Mouse (Mus musculus): ENCODE data around the gene Gtf3c1. TPM values are rescaled to one million over a fixed set of nuclear protein-coding genes. Genes with fewer than 3 reads are reported as not detected.

Gene Gtf3c1
- polyA plus RNA-seq, 1 experiment: 92.7 TPM

- H3K27ac ChIP-seq (ENCODE audit: insufficient read depth, low read length): no peak within 1 kb of the TSS
- H3K36me3 ChIP-seq (ENCODE audit: control insufficient read depth, insufficient read depth, low read length, poor library complexity, severe bottlenecking): no peaks in the 10 kb centered on the region
- no peak within 1 kb of the TSS for H3K9ac ChIP-seq (ENCODE audit: low read depth, poor library complexity, severe bottlenecking)
- no peaks in the 10 kb centered on the region for H3K9me3 ChIP-seq (replicated peaks; ENCODE audit: control insufficient read depth, insufficient read depth, low read length, poor library complexity, severe bottlenecking)
- no peaks in the 10 kb centered on the region for H3K27me3 ChIP-seq (ENCODE audit: control insufficient read depth, insufficient read depth, low read length, poor library complexity, severe bottlenecking)
- TF ChIP-seq POLR2A (IDR thresholded peaks at IDR 0.05; ENCODE audit: insufficient read depth, low read length): no peak
- no peak for TF ChIP-seq CTCF (IDR thresholded peaks at IDR 0.05; ENCODE audit: low read depth, low read length)
- no peak for TF ChIP-seq EP300 (IDR thresholded peaks at IDR 0.05; ENCODE audit: insufficient read depth, low read depth, low read length)
- H3K4me1 ChIP-seq (ENCODE audit: control insufficient read depth, insufficient read depth, low read length): no peaks in the 10 kb centered on the region
- no peak within 1 kb of the TSS for H3K4me3 ChIP-seq (ENCODE audit: low read depth, low read length)
Measured at GRCm38 (mm10) chr7:125603185-125603631, 104.4 kb downstream of the Gtf3c1 start, which contains the start of gene Il21r. Il21r (plus strand) TSS chr7:125603429.

- H3K9me3 ChIP-seq (replicated peaks; ENCODE audit: control insufficient read depth, insufficient read depth, low read length, poor library complexity, severe bottlenecking): no peaks in the 10 kb centered on the region
- no peaks in the 10 kb centered on the region for H3K27me3 ChIP-seq (ENCODE audit: control insufficient read depth, insufficient read depth, low read length, poor library complexity, severe bottlenecking)
- no peaks in the 10 kb centered on the region for H3K4me1 ChIP-seq (ENCODE audit: control insufficient read depth, insufficient read depth, low read length)
- H3K4me3 ChIP-seq (ENCODE audit: low read depth, low read length): no peak overlapping the region
- H3K27ac ChIP-seq (ENCODE audit: insufficient read depth, low read length): no peak overlapping the region
- no peak overlapping the region for H3K9ac ChIP-seq (ENCODE audit: low read depth, poor library complexity, severe bottlenecking)
- TF ChIP-seq EP300 (IDR thresholded peaks at IDR 0.05; ENCODE audit: insufficient read depth, low read depth, low read length): no peak
- no peak for TF ChIP-seq CTCF (IDR thresholded peaks at IDR 0.05; ENCODE audit: low read depth, low read length)
- no peak for TF ChIP-seq POLR2A (IDR thresholded peaks at IDR 0.05; ENCODE audit: insufficient read depth, low read length)
- H3K36me3 ChIP-seq (ENCODE audit: control insufficient read depth, insufficient read depth, low read length, poor library complexity, severe bottlenecking): no peaks in the 10 kb centered on the region
Measured at GRCm38 (mm10) chr7:125601821-125602448, 105.6 kb downstream of the Gtf3c1 start.

GRCm38 (mm10) chr7:125601280-125601670 lies 106.3 kb downstream of the Gtf3c1 start:
- TF ChIP-seq EP300 (IDR thresholded peaks at IDR 0.05; ENCODE audit: insufficient read depth, low read depth, low read length) (no peak), CTCF (IDR thresholded peaks at IDR 0.05; ENCODE audit: low read depth, low read length) (no peak), POLR2A (IDR thresholded peaks at IDR 0.05; ENCODE audit: insufficient read depth, low read length) (no peak)
- Histone ChIP-seq H3K27me3 (ENCODE audit: control insufficient read depth, insufficient read depth, low read length, poor library complexity, severe bottlenecking) (no peaks in the 10 kb centered on the region), H3K27ac (ENCODE audit: insufficient read depth, low read length) (no peak overlapping the region), H3K4me1 (ENCODE audit: control insufficient read depth, insufficient read depth, low read length) (no peaks in the 10 kb centered on the region), H3K9ac (ENCODE audit: low read depth, poor library complexity, severe bottlenecking) (no peak overlapping the region), H3K4me3 (ENCODE audit: low read depth, low read length) (no peak overlapping the region), H3K9me3 (replicated peaks; ENCODE audit: control insufficient read depth, insufficient read depth, low read length, poor library complexity, severe bottlenecking) (no peaks in the 10 kb centered on the region), H3K36me3 (ENCODE audit: control insufficient read depth, insufficient read depth, low read length, poor library complexity, severe bottlenecking) (no peaks in the 10 kb centered on the region)

- no peaks in the 10 kb centered on the region for H3K4me1 ChIP-seq (ENCODE audit: control insufficient read depth, insufficient read depth, low read length)
- no peak overlapping the region for H3K9ac ChIP-seq (ENCODE audit: low read depth, poor library complexity, severe bottlenecking)
- no peaks in the 10 kb centered on the region for H3K27me3 ChIP-seq (ENCODE audit: control insufficient read depth, insufficient read depth, low read length, poor library complexity, severe bottlenecking)
- H3K9me3 ChIP-seq (replicated peaks; ENCODE audit: control insufficient read depth, insufficient read depth, low read length, poor library complexity, severe bottlenecking): no peaks in the 10 kb centered on the region
- H3K4me3 ChIP-seq (ENCODE audit: low read depth, low read length): no peak overlapping the region
- no peak for TF ChIP-seq CTCF (IDR thresholded peaks at IDR 0.05; ENCODE audit: low read depth, low read length)
- TF ChIP-seq EP300 (IDR thresholded peaks at IDR 0.05; ENCODE audit: insufficient read depth, low read depth, low read length): no peak
- no peak for TF ChIP-seq POLR2A (IDR thresholded peaks at IDR 0.05; ENCODE audit: insufficient read depth, low read length)
- H3K27ac ChIP-seq (ENCODE audit: insufficient read depth, low read length): no peak overlapping the region
- H3K36me3 ChIP-seq (ENCODE audit: control insufficient read depth, insufficient read depth, low read length, poor library complexity, severe bottlenecking): no peaks in the 10 kb centered on the region
Measured at GRCm38 (mm10) chr7:125600612-125601279, 106.8 kb downstream of the Gtf3c1 start.

GRCm38 (mm10) chr7:125600136-125600535 lies 107.4 kb downstream of the Gtf3c1 start:
- Histone ChIP-seq H3K9me3 (replicated peaks; ENCODE audit: control insufficient read depth, insufficient read depth, low read length, poor library complexity, severe bottlenecking) (no peaks in the 10 kb centered on the region), H3K9ac (ENCODE audit: low read depth, poor library complexity, severe bottlenecking) (no peak overlapping the region), H3K4me1 (ENCODE audit: control insufficient read depth, insufficient read depth, low read length) (no peaks in the 10 kb centered on the region), H3K36me3 (ENCODE audit: control insufficient read depth, insufficient read depth, low read length, poor library complexity, severe bottlenecking) (no peaks in the 10 kb centered on the region), H3K27ac (ENCODE audit: insufficient read depth, low read length) (no peak overlapping the region), H3K27me3 (ENCODE audit: control insufficient read depth, insufficient read depth, low read length, poor library complexity, severe bottlenecking) (no peaks in the 10 kb centered on the region), H3K4me3 (ENCODE audit: low read depth, low read length) (no peak overlapping the region)
- TF ChIP-seq CTCF (IDR thresholded peaks at IDR 0.05; ENCODE audit: low read depth, low read length) (no peak), POLR2A (IDR thresholded peaks at IDR 0.05; ENCODE audit: insufficient read depth, low read length) (no peak), EP300 (IDR thresholded peaks at IDR 0.05; ENCODE audit: insufficient read depth, low read depth, low read length) (no peak)

GRCm38 (mm10) chr7:125599373-125599973 lies 108.1 kb downstream of the Gtf3c1 start:
- Histone ChIP-seq H3K9ac (ENCODE audit: low read depth, poor library complexity, severe bottlenecking) (no peak overlapping the region), H3K4me3 (ENCODE audit: low read depth, low read length) (no peak overlapping the region), H3K27me3 (ENCODE audit: control insufficient read depth, insufficient read depth, low read length, poor library complexity, severe bottlenecking) (no peaks in the 10 kb centered on the region), H3K36me3 (ENCODE audit: control insufficient read depth, insufficient read depth, low read length, poor library complexity, severe bottlenecking) (no peaks in the 10 kb centered on the region), H3K27ac (ENCODE audit: insufficient read depth, low read length) (no peak overlapping the region), H3K4me1 (ENCODE audit: control insufficient read depth, insufficient read depth, low read length) (no peaks in the 10 kb centered on the region), H3K9me3 (replicated peaks; ENCODE audit: control insufficient read depth, insufficient read depth, low read length, poor library complexity, severe bottlenecking) (no peaks in the 10 kb centered on the region)
- no peak for TF ChIP-seq EP300 (IDR thresholded peaks at IDR 0.05; ENCODE audit: insufficient read depth, low read depth, low read length)
- TF ChIP-seq CTCF (IDR thresholded peaks at IDR 0.05; ENCODE audit: low read depth, low read length): no peak
- no peak for TF ChIP-seq POLR2A (IDR thresholded peaks at IDR 0.05; ENCODE audit: insufficient read depth, low read length)

Data from ES-Bruce4 (cell line).